Mouse (Mus musculus) myocyte (in vitro differentiated cells): Measurements from ENCODE around the gene Tmem189.

Source experiments
- CEBPB ChIP-seq: IDR thresholded peaks from 2 replicates; pipeline ENCODE4 v1.6.1; 2011; ENCODE audit warnings: mild to moderate bottlenecking, moderate library complexity; ENCODE audit not compliant: poor library complexity, insufficient read depth, severe bottlenecking
- MAX ChIP-seq: IDR thresholded peaks from one replicate; pipeline ENCODE4 v1.6.1; 2011; ENCODE audit warnings: low read depth, mild to moderate bottlenecking, control low read depth
- MYOG ChIP-seq, 3 experiments: IDR thresholded peaks; one replicate each; pipeline ENCODE4 v1.6.1; 2011; ENCODE audit warnings: control low read depth in 2 of 3, low read depth in 2 of 3, mild to moderate bottlenecking in 2 of 3; ENCODE audit not compliant: insufficient read length in 2 of 3, control insufficient read depth in 1 of 3, insufficient read depth in 1 of 3
- POLR2A ChIP-seq: IDR thresholded peaks from one replicate; pipeline ENCODE4 v1.6.1; 2011; ENCODE audit warnings: low read depth, mild to moderate bottlenecking, control low read depth, moderate library complexity; ENCODE audit not compliant: insufficient read length
- USF1 ChIP-seq: IDR thresholded peaks from one replicate; pipeline ENCODE4 v1.6.1; 2011; ENCODE audit warnings: low read depth, mild to moderate bottlenecking, control low read depth, moderate library complexity

DNA sequence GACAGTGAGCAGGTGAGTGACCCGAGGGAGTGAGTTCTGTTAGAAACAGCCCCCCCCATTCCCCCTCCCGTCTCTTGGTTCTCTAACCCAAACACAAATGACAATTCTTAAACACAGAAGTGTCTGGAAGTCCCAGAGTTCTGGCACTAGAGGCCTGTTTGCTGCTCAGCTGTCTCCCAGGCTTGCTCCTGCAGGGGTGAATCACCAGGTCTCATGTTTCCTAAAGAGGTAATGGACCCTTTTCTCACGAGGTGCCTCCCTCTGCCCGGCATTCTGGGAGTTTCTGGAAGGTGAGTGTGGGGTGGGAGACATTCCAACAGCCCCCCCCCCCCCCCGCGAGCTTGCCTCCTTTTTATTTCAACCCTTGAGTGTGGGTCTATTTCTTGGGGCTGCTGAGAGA is 49.4 kb upstream of the Tmem189 start:
- no peak for TF ChIP-seq USF1
- no peak for TF ChIP-seq POLR2A
- peak in 2 of 3 experiments; percentile 85 to 88 for TF ChIP-seq MYOG (IDR thresholded peaks at IDR 0.05; ENCODE audit: control insufficient read depth in 1 of 3, insufficient read depth in 1 of 3, insufficient read length in 2 of 3, low read depth in 2 of 3)
- TF ChIP-seq MAX, result no peak
- no peak for TF ChIP-seq CEBPB
